Mouse (Mus musculus): ENCODE data around the gene Enthd1. TPM values are rescaled to one million over a fixed set of nuclear protein-coding genes. Genes with fewer than 3 reads are reported as not detected.
A peak's percentile ranks its signal among the peaks of the same experiment; 100 is the strongest.

Enthd1 gene
- total and polyA plus RNA-seq, 2 experiments from 2014 or later = not detected

DNA sequence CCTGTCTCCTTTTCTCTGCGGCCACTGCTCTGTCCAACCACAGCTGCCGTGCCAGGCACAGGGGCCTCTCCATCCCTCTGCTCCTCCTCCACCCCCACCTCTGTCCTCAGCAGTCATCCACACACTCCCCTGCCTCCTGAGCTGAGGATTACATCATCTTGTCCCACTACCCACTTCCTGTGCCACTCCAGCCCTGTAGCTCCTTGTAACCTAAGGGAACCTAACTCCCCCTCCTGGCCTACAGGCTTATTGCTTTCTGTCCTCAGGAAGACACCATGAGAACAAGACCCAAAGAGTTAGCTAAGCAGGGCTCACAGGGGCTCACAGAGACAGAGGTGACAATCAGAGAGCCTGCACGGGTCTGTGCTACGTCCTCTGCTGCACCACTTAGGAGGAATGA is 73.5 kb downstream of the Enthd1 start:
- TF ChIP-seq CTCF (IDR thresholded peaks at IDR 0.05; ENCODE audit: low read depth) = no peak
- TF ChIP-seq EP300 (IDR thresholded peaks at IDR 0.05; ENCODE audit: low read depth) = no peak
- H3K9me3 ChIP-seq (replicated peaks; ENCODE audit: control insufficient read depth, low read length) = no peaks in the 10 kb centered on the region
- 54% methylated on average over 4 of the region's 4 CpGs for WGBS

DNA sequence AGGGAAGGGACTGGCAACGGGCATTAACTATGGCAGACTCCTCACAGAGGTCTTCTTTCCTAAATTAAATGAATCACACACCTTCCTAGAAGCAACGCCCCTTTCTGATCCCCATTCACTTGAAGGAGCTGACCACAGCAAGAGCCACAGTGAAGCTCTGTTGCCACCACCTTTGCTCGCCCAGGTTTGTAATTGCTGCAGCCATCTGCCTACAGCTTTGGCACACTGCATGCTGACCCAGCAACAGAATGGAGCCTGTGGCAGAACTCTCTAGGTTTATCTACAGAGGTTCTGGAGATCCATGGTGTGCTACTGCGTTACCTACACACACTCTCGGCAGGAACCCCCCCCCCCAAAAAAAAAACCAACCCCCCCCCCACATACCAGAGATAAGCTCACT is 74.8 kb downstream of the Enthd1 start:
- Histone ChIP-seq H3K4me3 (ENCODE audit: low read depth, low read length) (no peak overlapping the region), H3K4me2 (ENCODE audit: low read depth, low read length) (no peak overlapping the region), H3K27me3 (ENCODE audit: control insufficient read depth, insufficient read depth, low read length) (no peaks in the 10 kb centered on the region), H3K36me3 (replicated peaks; ENCODE audit: control insufficient read depth, insufficient read depth, low read length) (no peaks in the 10 kb centered on the region), H3K9ac (replicated peaks; ENCODE audit: low read depth, low read length) (no peak overlapping the region), H3K27ac (ENCODE audit: low read depth) (no peak overlapping the region), H3K9me3 (replicated peaks; ENCODE audit: control insufficient read depth, low read length) (no peaks in the 10 kb centered on the region), H3K4me1 (ENCODE audit: control insufficient read depth, insufficient read depth) (no peaks in the 10 kb centered on the region)
- WGBS = 55% methylated on average over 5 of the region's 5 CpGs
- ATAC-seq (ENCODE audit: insufficient read depth, low read depth) (no peak), DNase-seq (ENCODE audit: low spot score) (no peak)
- no peak for TF ChIP-seq EP300 (IDR thresholded peaks at IDR 0.05; ENCODE audit: low read depth)
- TF ChIP-seq CTCF (IDR thresholded peaks at IDR 0.05; ENCODE audit: low read depth) = no peak

More for the DNA sequence above, 73.5 kb downstream of the Enthd1 start:
- Histone ChIP-seq H3K4me2 (ENCODE audit: low read depth, low read length) (no peak overlapping the region), H3K4me1 (ENCODE audit: control insufficient read depth, insufficient read depth) (no peaks in the 10 kb centered on the region), H3K36me3 (replicated peaks; ENCODE audit: control insufficient read depth, insufficient read depth, low read length) (no peaks in the 10 kb centered on the region), H3K9ac (replicated peaks; ENCODE audit: low read depth, low read length) (no peak overlapping the region), H3K4me3 (ENCODE audit: low read depth, low read length) (no peak overlapping the region), H3K27me3 (ENCODE audit: control insufficient read depth, insufficient read depth, low read length) (no peaks in the 10 kb centered on the region), H3K27ac (ENCODE audit: low read depth) (no peak overlapping the region)
- ATAC-seq (ENCODE audit: insufficient read depth, low read depth) (no peak), DNase-seq (ENCODE audit: low spot score) (no peak)

DNA sequence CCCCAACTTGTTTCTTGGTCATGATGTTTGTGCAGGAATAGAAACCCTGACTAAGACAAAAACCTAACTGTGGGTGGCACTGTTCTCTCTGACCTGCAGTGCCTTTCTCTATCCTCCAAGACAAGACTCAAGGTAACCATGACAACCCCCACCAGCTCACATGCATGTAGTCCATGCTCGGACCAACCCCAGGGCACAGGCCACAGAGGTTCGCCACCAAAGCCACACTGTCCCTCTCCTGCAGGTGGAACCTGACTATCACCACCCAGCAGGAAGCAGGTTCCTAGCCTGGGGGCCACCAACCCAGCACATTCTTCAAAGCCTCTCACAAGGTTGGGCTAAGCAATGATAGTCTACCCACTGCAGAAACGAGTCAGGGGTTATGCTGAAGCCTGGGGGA is 76.3 kb downstream of the Enthd1 start:
- H3K9ac ChIP-seq (replicated peaks; ENCODE audit: low read depth, low read length) = no peak overlapping the region
- H3K4me3 ChIP-seq (ENCODE audit: low read depth, low read length) = no peak overlapping the region
- no peaks in the 10 kb centered on the region for H3K4me1 ChIP-seq (ENCODE audit: control insufficient read depth, insufficient read depth)
- DNase-seq (ENCODE audit: low spot score) = no peak
- TF ChIP-seq CTCF (IDR thresholded peaks at IDR 0.05; ENCODE audit: low read depth) = no peak
- no peak for TF ChIP-seq EP300 (IDR thresholded peaks at IDR 0.05; ENCODE audit: low read depth)
- H3K9me3 ChIP-seq (replicated peaks; ENCODE audit: control insufficient read depth, low read length) = no peaks in the 10 kb centered on the region
- H3K36me3 ChIP-seq (replicated peaks; ENCODE audit: control insufficient read depth, insufficient read depth, low read length) = no peaks in the 10 kb centered on the region
- no peak overlapping the region for H3K4me2 ChIP-seq (ENCODE audit: low read depth, low read length)
- H3K27me3 ChIP-seq (ENCODE audit: control insufficient read depth, insufficient read depth, low read length) = no peaks in the 10 kb centered on the region
- 53% methylated on average over 3 of the region's 3 CpGs for WGBS
- ATAC-seq (ENCODE audit: insufficient read depth, low read depth) = no peak
- no peak overlapping the region for H3K27ac ChIP-seq (ENCODE audit: low read depth)

DNA sequence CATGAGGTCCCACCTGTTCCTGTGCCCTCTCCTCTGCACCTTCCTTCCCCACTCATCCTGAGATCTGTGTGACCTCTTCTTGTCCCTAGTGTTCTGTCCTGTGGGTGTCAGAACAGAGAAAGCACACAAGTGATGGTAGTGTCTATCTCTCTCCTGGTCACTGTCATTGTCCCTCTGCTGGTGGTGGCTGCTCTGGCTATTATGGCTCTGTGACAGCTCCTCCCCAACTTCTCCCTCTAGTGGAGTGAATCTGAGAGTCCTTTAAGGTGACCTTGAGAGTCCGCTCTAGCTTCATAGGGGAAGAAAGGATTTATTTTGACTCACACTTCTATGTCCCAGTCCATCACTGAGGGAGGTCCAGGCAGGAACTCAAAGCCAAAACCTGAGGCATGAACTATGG is 79.4 kb downstream of the Enthd1 start:
- H3K4me2 ChIP-seq (ENCODE audit: low read depth, low read length) = no peak overlapping the region
- H3K36me3 ChIP-seq (replicated peaks; ENCODE audit: control insufficient read depth, insufficient read depth, low read length) = no peaks in the 10 kb centered on the region
- H3K4me1 ChIP-seq (ENCODE audit: control insufficient read depth, insufficient read depth) = no peaks in the 10 kb centered on the region
- peak; percentile 26; the same call in 1 of the 2 replicates for TF ChIP-seq CTCF (IDR thresholded peaks at IDR 0.05; ENCODE audit: low read depth)
- TF ChIP-seq EP300 (IDR thresholded peaks at IDR 0.05; ENCODE audit: low read depth) = no peak
- H3K27ac ChIP-seq (ENCODE audit: low read depth) = no peak overlapping the region
- 65% methylated on average over 1 of the region's 1 CpGs for WGBS
- DNase-seq (ENCODE audit: low spot score) = no peak
- H3K9me3 ChIP-seq (replicated peaks; ENCODE audit: control insufficient read depth, low read length) = no peaks in the 10 kb centered on the region
- ATAC-seq (ENCODE audit: insufficient read depth, low read depth) = no peak
- no peak overlapping the region for H3K9ac ChIP-seq (replicated peaks; ENCODE audit: low read depth, low read length)
- no peaks in the 10 kb centered on the region for H3K27me3 ChIP-seq (ENCODE audit: control insufficient read depth, insufficient read depth, low read length)
- no peak overlapping the region for H3K4me3 ChIP-seq (ENCODE audit: low read depth, low read length)

- DNase-seq (ENCODE audit: low spot score) (no peak), ATAC-seq (ENCODE audit: insufficient read depth, low read depth) (no peak)
- WGBS = 78% methylated on average over 9 of the region's 9 CpGs
- TF ChIP-seq EP300 (IDR thresholded peaks at IDR 0.05; ENCODE audit: low read depth) (no peak), CTCF (IDR thresholded peaks at IDR 0.05; ENCODE audit: low read depth) (no peak)
- Histone ChIP-seq H3K9ac (replicated peaks; ENCODE audit: low read depth, low read length) (no peak overlapping the region), H3K4me3 (ENCODE audit: low read depth, low read length) (no peak overlapping the region), H3K4me1 (ENCODE audit: control insufficient read depth, insufficient read depth) (no peaks in the 10 kb centered on the region), H3K27ac (ENCODE audit: low read depth) (no peak overlapping the region), H3K4me2 (ENCODE audit: low read depth, low read length) (no peak overlapping the region), H3K9me3 (replicated peaks; ENCODE audit: control insufficient read depth, low read length) (no peaks in the 10 kb centered on the region), H3K36me3 (replicated peaks; ENCODE audit: control insufficient read depth, insufficient read depth, low read length) (no peaks in the 10 kb centered on the region), H3K27me3 (ENCODE audit: control insufficient read depth, insufficient read depth, low read length) (no peaks in the 10 kb centered on the region)
Measured at GRCm38 (mm10) chr15:80483041-80483705, 81.8 kb downstream of the Enthd1 start.

GRCm38 (mm10) chr15:80482348-80482747 is 82.6 kb downstream of the Enthd1 start:
- 76% methylated on average over 8 of the region's 8 CpGs for WGBS
- Histone ChIP-seq H3K27ac (ENCODE audit: low read depth) (no peak overlapping the region), H3K9ac (replicated peaks; ENCODE audit: low read depth, low read length) (no peak overlapping the region), H3K4me1 (ENCODE audit: control insufficient read depth, insufficient read depth) (no peaks in the 10 kb centered on the region), H3K27me3 (ENCODE audit: control insufficient read depth, insufficient read depth, low read length) (no peaks in the 10 kb centered on the region), H3K9me3 (replicated peaks; ENCODE audit: control insufficient read depth, low read length) (no peaks in the 10 kb centered on the region), H3K4me3 (ENCODE audit: low read depth, low read length) (no peak overlapping the region), H3K36me3 (replicated peaks; ENCODE audit: control insufficient read depth, insufficient read depth, low read length) (no peaks in the 10 kb centered on the region), H3K4me2 (ENCODE audit: low read depth, low read length) (no peak overlapping the region)
- no peak for TF ChIP-seq EP300 (IDR thresholded peaks at IDR 0.05; ENCODE audit: low read depth)
- no peak for TF ChIP-seq CTCF (IDR thresholded peaks at IDR 0.05; ENCODE audit: low read depth)
- ATAC-seq (ENCODE audit: insufficient read depth, low read depth) = no peak
- no peak for DNase-seq (ENCODE audit: low spot score)

Data from heart, postnatal 0 days (tissue).